Mouse (Mus musculus) lung, embryonic 16.5 days (tissue): Measurements from ENCODE around the gene Haus2. TPM values are rescaled to one million over a fixed set of nuclear protein-coding genes. Genes with fewer than 3 reads are reported as not detected.

Experiments
- ATAC-seq: fragments of 200-750 bp; cut with Nextera tagmentation; 2 replicates; pipeline ENCODE4 v1.8.0; 2017; ENCODE audit warnings: low read depth, mild to moderate bottlenecking, moderate library complexity
- H3K27ac ChIP-seq: fragments of 300-500 bp; sonication (generic); 2 replicates; pipeline ENCODE4 v1.5.1; 2014; ENCODE audit warnings: mild to moderate bottlenecking, control low read depth, low read length
- H3K27me3 ChIP-seq: fragments of 300-500 bp; sonication (generic); 2 replicates; pipeline ENCODE4 v1.6.1; 2014; ENCODE audit warnings: low read depth, low read length, mixed read lengths; ENCODE audit not compliant: control insufficient read depth, insufficient read depth
- H3K36me3 ChIP-seq: fragments of 300-500 bp; sonication (generic); 2 replicates; pipeline ENCODE4 v1.6.1; 2014; ENCODE audit warnings: low read length; ENCODE audit not compliant: control insufficient read depth, insufficient read depth
- H3K4me1 ChIP-seq: fragments of 300-500 bp; sonication (generic); replicated peaks from 2 replicates; pipeline ENCODE4 v1.6.1; 2014; ENCODE audit warnings: low read length, mixed read lengths; ENCODE audit not compliant: control insufficient read depth, insufficient read depth
- H3K4me2 ChIP-seq: fragments of 300-500 bp; sonication (generic); 2 replicates; pipeline ENCODE4 v1.6.1; 2014; ENCODE audit warnings: low read depth, low read length, control low read depth
- H3K4me3 ChIP-seq: fragments of 300-500 bp; sonication (generic); 2 replicates; pipeline ENCODE4 v1.5.1; 2014; ENCODE audit warnings: mild to moderate bottlenecking, low read length, control low read depth
- H3K9ac ChIP-seq: fragments of 300-500 bp; sonication (generic); 2 replicates; pipeline ENCODE4 v1.6.1; 2014; ENCODE audit warnings: low read length, control low read depth
- H3K9me3 ChIP-seq: fragments of 300-500 bp; sonication (generic); 2 replicates; pipeline ENCODE4 v1.6.1; 2016; ENCODE audit warnings: low read length; ENCODE audit not compliant: control insufficient read depth
- WGBS: fragments of 180-500 bp; shearing (Covaris S2); extraction: QIAGEN DNeasy Blood & Tissue Kit; methylation state at CpG from one replicate; pipeline ENCODE4 v1.1.7; 2014; 5-methylcytosine and 5-hydroxymethylcytosine counted together
- polyA plus RNA-seq: library from polyadenylated mRNA; unstranded; fragments of >200 nt; fragmentation: Nextera tagmentation; extraction: Ambion mirVana; gene quantifications from 2 replicates; pipeline ENCODE4 v1.2.1, GENCODE M21; 2015

The Haus2 gene
- polyA plus RNA-seq, 1 experiment from 2014 or later: 23.1 TPM

- H3K4me1 ChIP-seq: peaks cover 20% of the 10 kb centered on the region
- no peaks in the 10 kb centered on the region for H3K9me3 ChIP-seq
- H3K36me3 ChIP-seq: no peaks in the 10 kb centered on the region
- ATAC-seq: no peak
- no peak overlapping the region for H3K27ac ChIP-seq
- WGBS: 91% methylated on average over 2 of the region's 2 CpGs
- H3K4me2 ChIP-seq: no peak overlapping the region
- no peak overlapping the region for H3K9ac ChIP-seq
- no peak overlapping the region for H3K4me3 ChIP-seq
- H3K27me3 ChIP-seq: no peaks in the 10 kb centered on the region
These were observed 47.5 kb downstream of the Haus2 start for GRCm38 (mm10) chr2:120656711-120657110.

- no peaks in the 10 kb centered on the region for H3K9me3 ChIP-seq
- 70% methylated on average over 5 of the region's 5 CpGs for WGBS
- H3K27ac ChIP-seq: no peak overlapping the region
- peaks cover 14% of the 10 kb centered on the region for H3K4me1 ChIP-seq
- H3K4me2 ChIP-seq: no peak overlapping the region
- no peak overlapping the region for H3K4me3 ChIP-seq
- no peaks in the 10 kb centered on the region for H3K27me3 ChIP-seq
- H3K9ac ChIP-seq: no peak overlapping the region
- ATAC-seq: no peak
- H3K36me3 ChIP-seq: no peaks in the 10 kb centered on the region
These were observed 49.3 kb downstream of the Haus2 start for GRCm38 (mm10) chr2:120658486-120658885.

GRCm38 (mm10) chr2:120659318-120659717, 50.1 kb downstream of the Haus2 start:
- no peak overlapping the region for H3K27ac ChIP-seq
- peaks cover 19% of the 10 kb centered on the region for H3K4me1 ChIP-seq
- H3K27me3 ChIP-seq: no peaks in the 10 kb centered on the region
- H3K9ac ChIP-seq: no peak overlapping the region
- H3K36me3 ChIP-seq: no peaks in the 10 kb centered on the region
- H3K4me3 ChIP-seq: no peak overlapping the region
- no peak overlapping the region for H3K4me2 ChIP-seq
- no peak for ATAC-seq
- H3K9me3 ChIP-seq: no peaks in the 10 kb centered on the region

GRCm38 (mm10) chr2:120660486-120661078, 51.4 kb downstream of the Haus2 start:
- Histone ChIP-seq H3K9ac (no peak overlapping the region), H3K4me2 (no peak overlapping the region), H3K36me3 (no peaks in the 10 kb centered on the region; the same call in 1 of the 2 replicates), H3K27ac (peak overlapping the region; percentile 14), H3K9me3 (no peaks in the 10 kb centered on the region), H3K27me3 (no peaks in the 10 kb centered on the region), H3K4me1 (peaks cover 19% of the 10 kb centered on the region), H3K4me3 (no peak overlapping the region)
- WGBS: 39% methylated on average over 5 of the region's 5 CpGs
- ATAC-seq: peak; percentile 62

GRCm38 (mm10) chr2:120662766-120663165, 53.6 kb downstream of the Haus2 start:
- no peak overlapping the region for H3K4me2 ChIP-seq
- no peaks in the 10 kb centered on the region for H3K27me3 ChIP-seq
- peaks cover 19% of the 10 kb centered on the region for H3K4me1 ChIP-seq
- no peak for ATAC-seq
- no peak overlapping the region for H3K4me3 ChIP-seq
- H3K36me3 ChIP-seq: no peaks in the 10 kb centered on the region; the same call in 1 of the 2 replicates
- H3K9ac ChIP-seq: no peak overlapping the region
- H3K27ac ChIP-seq: peak overlapping the region; percentile 52; the same call in 1 of the 2 replicates
- no peaks in the 10 kb centered on the region for H3K9me3 ChIP-seq

- WGBS: 76% methylated on average over 3 of the region's 3 CpGs
- peak overlapping the region; percentile 67 for H3K27ac ChIP-seq
These were observed 54.4 kb downstream of the Haus2 start for GRCm38 (mm10) chr2:120663491-120664154.

GRCm38 (mm10) chr2:120667446-120667845, 58.3 kb downstream of the Haus2 start:
- H3K4me2 ChIP-seq: no peak overlapping the region
- no peaks in the 10 kb centered on the region for H3K9me3 ChIP-seq
- H3K4me3 ChIP-seq: no peak overlapping the region
- 85% methylated on average over 2 of the region's 2 CpGs for WGBS
- H3K9ac ChIP-seq: no peak overlapping the region
- peaks cover 9% of the 10 kb centered on the region; the same call in 1 of the 2 replicates for H3K4me1 ChIP-seq
- no peak overlapping the region for H3K27ac ChIP-seq
- no peak for ATAC-seq
- peaks cover 2% of the 10 kb centered on the region; the same call in 1 of the 2 replicates for H3K36me3 ChIP-seq
- no peaks in the 10 kb centered on the region for H3K27me3 ChIP-seq

More at GRCm38 (mm10) chr2:120663491-120664154, 54.4 kb downstream of the Haus2 start:
- Histone ChIP-seq H3K4me3 (no peak overlapping the region), H3K9me3 (no peaks in the 10 kb centered on the region), H3K4me1 (peaks cover 19% of the 10 kb centered on the region), H3K9ac (peak overlapping the region; percentile 40), H3K27me3 (no peaks in the 10 kb centered on the region), H3K4me2 (no peak overlapping the region), H3K36me3 (peaks cover 2% of the 10 kb centered on the region; the same call in 1 of the 2 replicates)
- ATAC-seq: peak; percentile 80

- no peak overlapping the region for H3K9ac ChIP-seq
- ATAC-seq: peak; percentile 89
- peaks cover 4% of the 10 kb centered on the region; the same call in 1 of the 2 replicates for H3K36me3 ChIP-seq
- H3K4me2 ChIP-seq: no peak overlapping the region
- no peak overlapping the region for H3K4me3 ChIP-seq
- WGBS: 43% methylated on average over 2 of the region's 2 CpGs
- H3K27ac ChIP-seq: no peak overlapping the region
- H3K9me3 ChIP-seq: no peaks in the 10 kb centered on the region
- no peaks in the 10 kb centered on the region for H3K27me3 ChIP-seq
- 0 out of 2 replicates have a peak, but pooled peaks cover 2% of the 10 kb centered on the region for H3K4me1 ChIP-seq
These were observed 61.1 kb downstream of the Haus2 start for GRCm38 (mm10) chr2:120670253-120670652.
